Mouse (Mus musculus): ENCODE data around the gene Hist1h2be. TPM values are rescaled to one million over a fixed set of nuclear protein-coding genes. Genes with fewer than 3 reads are reported as not detected.
"Not testable (repeated sequence)": the region's sequence is repeated elsewhere in the genome, so short reads cannot be mapped to it uniquely, and the experiment has no call there.

Hist1h2be gene
- polyA plus RNA-seq, 1 experiment from 2014 or later: 1.7 TPM

GRCm38 (mm10) chr13:23552962-23553361 is 68.0 kb downstream of the Hist1h2be start, which contains the start of gene Hist1h1d:
TSS of gene Hist1h1d (plus strand) at chr13:23553262.
- Histone ChIP-seq H3K27ac (replicated peaks) (peak within 1 kb of the TSS; percentile 90), H3K36me3 (no peaks in the 10 kb centered on the region), H3K4me3 (replicated peaks) (no peak within 1 kb of the TSS), H3K27me3 (replicated peaks) (no peaks in the 10 kb centered on the region), H3K9me3 (replicated peaks) (no peaks in the 10 kb centered on the region), H3K4me1 (peaks cover 32% of the 10 kb centered on the region), H3K4me2 (peak within 1 kb of the TSS; percentile 68), H3K9ac (replicated peaks) (no peak within 1 kb of the TSS)
- ATAC-seq (ENCODE audit: low FRiP score): no peak

- H3K27me3 ChIP-seq (replicated peaks): no peaks in the 10 kb centered on the region
- H3K9ac ChIP-seq (replicated peaks): no peak overlapping the region; the same call in 1 of the 2 replicates
Observed at GRCm38 (mm10) chr13:23551931-23552914, 68.7 kb downstream of the Hist1h2be start.

GRCm38 (mm10) chr13:23551146-23551834 is 69.6 kb downstream of the Hist1h2be start, which contains the start of gene Hist1h4f:
TSS of gene Hist1h4f (minus strand) at chr13:23551648.
- WGBS: under 1% methylated on average over 47 of the region's 47 CpGs

More at GRCm38 (mm10) chr13:23551931-23552914, 68.7 kb downstream of the Hist1h2be start:
- H3K4me3 ChIP-seq (replicated peaks): peak overlapping the region; percentile 49
- no peak for ATAC-seq (ENCODE audit: low FRiP score)
- 54% methylated on average over 8 of the region's 8 CpGs for WGBS
- peaks cover 32% of the 10 kb centered on the region for H3K4me1 ChIP-seq
- peak overlapping the region; percentile 68 for H3K4me2 ChIP-seq
- no peaks in the 10 kb centered on the region for H3K9me3 ChIP-seq (replicated peaks)
- H3K27ac ChIP-seq (replicated peaks): peak overlapping the region; percentile 90
- H3K36me3 ChIP-seq: no peaks in the 10 kb centered on the region

GRCm38 (mm10) chr13:23550761-23551145 is 70.2 kb downstream of the Hist1h2be start:
- Histone ChIP-seq H3K27me3 (replicated peaks) (no peaks in the 10 kb centered on the region), H3K27ac (replicated peaks) (peak overlapping the region; percentile 90), H3K9me3 (replicated peaks) (no peaks in the 10 kb centered on the region), H3K4me2 (peak overlapping the region; percentile 68), H3K4me3 (replicated peaks) (peak overlapping the region; percentile 49), H3K4me1 (peaks cover 24% of the 10 kb centered on the region), H3K36me3 (no peaks in the 10 kb centered on the region), H3K9ac (replicated peaks) (peak overlapping the region; percentile 51)
- ATAC-seq (ENCODE audit: low FRiP score): no peak
- WGBS: 3% methylated on average over 3 of the region's 3 CpGs

More at GRCm38 (mm10) chr13:23551146-23551834, 69.6 kb downstream of the Hist1h2be start, which contains the start of gene Hist1h4f:
- H3K27me3 ChIP-seq (replicated peaks); H3K36me3 ChIP-seq; H3K9me3 ChIP-seq (replicated peaks): not testable (repeated sequence)
- peak; percentile 90 for ATAC-seq (ENCODE audit: low FRiP score)
- peaks cover 25% of the 10 kb centered on the region for H3K4me1 ChIP-seq
- H3K4me2 ChIP-seq: peak within 1 kb of the TSS; percentile 68
- H3K27ac ChIP-seq (replicated peaks): peak within 1 kb of the TSS; percentile 90
- H3K4me3 ChIP-seq (replicated peaks): peak within 1 kb of the TSS; percentile 49
- H3K9ac ChIP-seq (replicated peaks): peak within 1 kb of the TSS; percentile 51

GRCm38 (mm10) chr13:23546694-23547093 is 74.2 kb downstream of the Hist1h2be start:
- H3K36me3 ChIP-seq: no peaks in the 10 kb centered on the region
- WGBS: 83% methylated on average over 5 of the region's 5 CpGs
- ATAC-seq (ENCODE audit: low FRiP score): no peak

GRCm38 (mm10) chr13:23544787-23545120 is 76.2 kb downstream of the Hist1h2be start:
- H3K4me1 ChIP-seq; H3K36me3 ChIP-seq; H3K9ac ChIP-seq (replicated peaks); H3K27me3 ChIP-seq (replicated peaks); ATAC-seq (ENCODE audit: low FRiP score); H3K9me3 ChIP-seq (replicated peaks): not testable (repeated sequence)
- peak overlapping the region; percentile 52 for H3K4me3 ChIP-seq (replicated peaks)
- H3K27ac ChIP-seq (replicated peaks): 0 out of 2 replicates have a peak overlapping the region, but pooled peaks have one; percentile 88
- peak overlapping the region; percentile 67 for H3K4me2 ChIP-seq
- 0% methylated on average over 14 of the region's 14 CpGs for WGBS

More at GRCm38 (mm10) chr13:23546694-23547093, 74.2 kb downstream of the Hist1h2be start:
- peaks cover 11% of the 10 kb centered on the region for H3K4me1 ChIP-seq
- H3K27me3 ChIP-seq (replicated peaks): no peaks in the 10 kb centered on the region
- no peak overlapping the region for H3K4me2 ChIP-seq
- H3K9me3 ChIP-seq (replicated peaks): no peaks in the 10 kb centered on the region
- H3K9ac ChIP-seq (replicated peaks): no peak overlapping the region
- no peak overlapping the region for H3K4me3 ChIP-seq (replicated peaks)
- H3K27ac ChIP-seq (replicated peaks): no peak overlapping the region

- H3K4me3 ChIP-seq (replicated peaks): peak within 1 kb of the TSS; percentile 52
- ATAC-seq (ENCODE audit: low FRiP score): peak; percentile 96
- WGBS: 1% methylated on average over 27 of the region's 45 CpGs
- H3K9ac ChIP-seq (replicated peaks): peak within 1 kb of the TSS; percentile 54
- H3K4me1 ChIP-seq: peaks cover 5% of the 10 kb centered on the region
- H3K27ac ChIP-seq (replicated peaks): peak within 1 kb of the TSS; percentile 88
- no peaks in the 10 kb centered on the region for H3K36me3 ChIP-seq
- H3K9me3 ChIP-seq (replicated peaks): no peaks in the 10 kb centered on the region
- no peaks in the 10 kb centered on the region for H3K27me3 ChIP-seq (replicated peaks)
- H3K4me2 ChIP-seq: peak within 1 kb of the TSS; percentile 67
Observed at GRCm38 (mm10) chr13:23543965-23544786, 76.7 kb downstream of the Hist1h2be start, which contains the start of gene Hist1h3f. TSS of gene Hist1h3f (plus strand) at chr13:23544052.

GRCm38 (mm10) chr13:23542999-23543607 is 77.8 kb downstream of the Hist1h2be start, which contains the start of gene Hist1h2bh:
TSS of gene Hist1h2bh (minus strand) at chr13:23543392.
- Histone ChIP-seq H3K9ac (replicated peaks) (peak within 1 kb of the TSS; percentile 49), H3K4me3 (replicated peaks) (peak within 1 kb of the TSS; percentile 52), H3K4me2 (peak within 1 kb of the TSS; percentile 67), H3K27ac (replicated peaks) (peak within 1 kb of the TSS; percentile 88)
- ATAC-seq (ENCODE audit: low FRiP score): peak; percentile 90
- WGBS: 1% methylated on average over 39 of the region's 42 CpGs
- not testable (repeated sequence) for H3K9me3 ChIP-seq (replicated peaks); H3K4me1 ChIP-seq; H3K27me3 ChIP-seq (replicated peaks); H3K36me3 ChIP-seq

GRCm38 (mm10) chr13:23542225-23542980 is 78.5 kb downstream of the Hist1h2be start:
- Histone ChIP-seq H3K4me3 (replicated peaks) (peak overlapping the region; percentile 42), H3K4me2 (peak overlapping the region; percentile 67), H3K9ac (replicated peaks) (peak overlapping the region; percentile 49), H3K27ac (replicated peaks) (peak overlapping the region; percentile 75)
- 4% methylated on average over 3 of the region's 3 CpGs for WGBS
- H3K36me3 ChIP-seq; H3K4me1 ChIP-seq; ATAC-seq (ENCODE audit: low FRiP score); H3K27me3 ChIP-seq (replicated peaks); H3K9me3 ChIP-seq (replicated peaks): not testable (repeated sequence)

GRCm38 (mm10) chr13:23541497-23541896 is 79.4 kb downstream of the Hist1h2be start:
- ATAC-seq (ENCODE audit: low FRiP score): no peak
- H3K4me2 ChIP-seq: no peak overlapping the region
- no peak overlapping the region for H3K4me3 ChIP-seq (replicated peaks)
- peaks cover 5% of the 10 kb centered on the region for H3K4me1 ChIP-seq
- no peaks in the 10 kb centered on the region for H3K36me3 ChIP-seq
- WGBS: 94% methylated on average over 3 of the region's 3 CpGs
- no peak overlapping the region for H3K27ac ChIP-seq (replicated peaks)
- no peaks in the 10 kb centered on the region for H3K9me3 ChIP-seq (replicated peaks)
- H3K9ac ChIP-seq (replicated peaks): no peak overlapping the region
- H3K27me3 ChIP-seq (replicated peaks): no peaks in the 10 kb centered on the region

All from neural tube, embryonic 15.5 days (tissue).